Mouse (Mus musculus) thymus, postnatal 25 days (tissue): ENCODE measurements around the gene Cdc42se2.

Source experiments
- DNase-seq: peaks from one replicate; pipeline ENCODE4 v3.0.0; 2022

Gene Cdc42se2

DNA sequence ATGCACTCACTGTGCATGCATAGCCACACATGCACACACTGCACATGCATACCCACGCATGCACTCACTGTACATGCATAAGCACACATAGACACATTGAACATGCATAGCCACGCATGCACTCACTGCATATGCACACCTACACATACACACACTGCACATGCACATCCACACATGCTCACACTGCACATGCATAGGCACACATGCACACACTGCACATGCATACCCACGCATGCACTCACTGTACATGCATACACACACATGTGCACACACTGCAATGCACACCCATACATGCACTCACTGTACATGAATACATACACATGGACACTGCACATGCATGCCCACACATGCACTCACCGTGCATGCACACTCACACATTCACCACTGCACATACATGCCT lies 4.0 kb upstream of the Cdc42se2 start:
- no peak for DNase-seq

DNA sequence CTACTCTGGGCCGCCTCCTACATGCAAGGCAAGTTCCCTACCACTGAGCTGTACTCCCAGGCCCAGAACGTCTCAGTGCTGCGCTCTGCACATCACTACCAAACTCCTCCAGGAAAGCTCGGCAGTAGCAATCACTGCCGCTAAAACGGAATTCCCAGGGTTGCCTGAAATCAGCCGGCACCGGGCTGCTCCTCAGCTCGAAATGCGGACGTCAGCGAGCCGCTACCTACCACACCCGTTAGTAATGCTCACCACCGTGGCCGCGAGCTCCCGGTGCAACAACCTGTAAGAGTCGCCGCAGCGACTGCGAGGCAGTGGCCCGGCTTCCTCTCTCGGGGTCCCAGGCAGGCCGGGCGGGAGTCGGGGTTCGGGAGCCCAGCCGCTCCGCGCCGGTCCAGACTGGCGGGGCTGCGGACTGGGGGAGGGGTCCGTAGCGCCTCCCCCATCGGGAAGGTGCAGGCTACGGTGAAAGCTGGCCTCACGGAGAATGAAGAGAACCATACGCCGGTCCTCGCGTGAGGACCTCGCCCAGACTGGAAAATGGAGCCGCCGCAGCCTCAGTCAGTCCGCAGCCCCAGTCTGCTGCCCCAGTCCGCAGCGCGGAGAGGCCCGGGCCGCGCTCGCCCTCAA lies 502 bp downstream of the Cdc42se2 start:
- DNase-seq = peak; percentile 76

DNA sequence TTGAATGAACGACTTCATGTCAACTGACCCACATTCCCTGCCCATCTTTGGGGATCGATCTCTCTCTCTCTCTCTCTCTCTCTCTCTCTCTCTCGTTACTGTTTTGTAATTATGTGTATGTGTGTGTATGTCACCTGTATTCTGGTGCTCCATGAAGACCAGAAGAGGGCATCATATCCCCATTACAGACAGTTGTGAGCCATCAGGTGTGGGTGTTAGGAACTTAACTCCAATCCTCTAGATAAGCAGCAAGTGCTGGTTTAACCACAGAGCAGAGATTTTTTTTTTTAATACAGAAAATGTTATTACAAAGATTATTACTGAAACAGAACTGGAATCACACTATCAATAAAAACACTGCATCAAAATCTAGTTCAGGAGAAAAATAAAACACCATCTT lies 1.9 kb downstream of the Cdc42se2 start:
- no peak for DNase-seq

DNA sequence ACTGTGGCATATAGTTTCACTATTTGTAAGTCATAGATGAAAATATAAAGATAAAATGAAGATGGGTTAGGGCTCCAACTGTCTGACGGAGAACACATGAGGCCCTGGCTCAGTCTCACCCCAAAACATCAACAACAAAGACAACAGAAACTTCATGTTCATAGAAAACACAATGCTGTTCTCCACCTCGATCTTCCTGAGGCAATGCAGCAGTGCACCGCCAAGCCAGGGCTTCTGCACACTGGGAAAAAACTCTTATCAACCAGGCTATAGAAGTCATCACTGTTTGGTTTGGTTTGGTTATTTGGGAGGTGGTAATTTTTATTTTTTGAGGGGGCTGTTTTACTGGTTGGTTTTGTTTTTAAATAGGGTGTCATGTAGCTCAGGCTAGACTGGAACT lies 3.0 kb downstream of the Cdc42se2 start:
- DNase-seq = no peak

GRCm38 (mm10) chr11:54782253-54782652 lies 5.2 kb downstream of the Cdc42se2 start:
- no peak for DNase-seq

GRCm38 (mm10) chr11:54779946-54780345 lies 7.5 kb downstream of the Cdc42se2 start:
- DNase-seq = no peak

- peak; percentile 43 for DNase-seq
Measured at GRCm38 (mm10) chr11:54778131-54778844, 9.2 kb downstream of the Cdc42se2 start.

DNA sequence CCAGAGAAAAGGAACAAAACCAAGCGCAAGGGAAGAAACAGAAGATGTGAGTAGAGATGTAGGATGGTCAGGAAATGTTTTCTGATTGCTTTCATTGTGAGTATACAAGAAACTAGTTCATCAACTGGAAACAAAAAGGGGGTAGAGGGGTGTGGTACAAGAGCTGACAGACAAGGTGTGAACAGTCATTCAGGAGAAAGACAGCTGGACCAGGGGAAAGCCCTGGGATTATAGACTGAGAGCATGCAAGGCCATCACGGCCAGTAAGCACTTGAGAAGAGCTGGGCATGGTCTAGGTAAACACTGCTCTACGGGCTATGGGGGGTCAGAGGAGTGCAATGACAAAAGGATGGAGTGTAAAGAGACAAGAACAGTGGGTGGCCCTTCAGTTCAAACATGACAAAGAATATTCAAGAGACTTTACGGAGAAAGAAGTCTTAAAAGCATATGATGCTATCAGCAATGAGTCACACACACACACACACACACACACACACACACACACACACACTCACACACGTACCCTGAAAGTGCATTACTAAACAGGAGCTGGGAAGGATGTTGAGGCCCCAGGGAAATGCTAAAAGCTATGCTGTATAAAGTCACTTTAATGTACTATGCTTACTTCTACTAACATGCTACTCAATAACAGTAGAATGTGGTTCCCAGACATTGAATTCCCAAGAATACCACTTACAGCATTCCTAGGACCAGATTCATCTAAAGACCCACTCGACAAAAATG lies 9.9 kb downstream of the Cdc42se2 start:
- no peak for DNase-seq

DNA sequence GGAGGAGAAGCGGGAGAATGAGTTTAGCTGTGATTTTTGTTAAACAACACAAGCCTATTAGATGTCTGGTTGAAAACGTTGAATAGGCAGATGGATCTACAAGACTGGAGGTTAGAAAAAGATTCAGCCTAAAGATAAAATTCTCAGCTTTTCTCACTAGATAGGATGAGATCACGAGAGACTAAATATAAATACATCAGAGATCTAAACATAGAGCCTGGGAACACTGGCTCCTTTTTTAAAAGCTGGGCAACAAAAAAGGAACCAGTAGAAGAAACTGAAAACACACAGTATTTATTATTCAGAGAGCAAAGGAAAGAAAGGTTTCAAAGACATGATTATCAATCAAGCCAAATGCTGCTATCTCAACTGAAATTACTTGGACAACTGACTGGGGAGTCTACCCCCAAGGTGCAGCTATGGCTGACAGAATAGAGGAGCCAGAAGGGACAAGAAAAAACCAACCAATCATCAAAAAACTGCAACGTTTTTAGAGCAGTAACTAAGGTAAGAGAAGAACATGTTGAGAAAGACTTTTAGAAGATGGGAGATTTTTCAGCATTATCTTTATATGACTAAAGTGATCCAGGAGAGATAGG lies 10.6 kb downstream of the Cdc42se2 start:
- no peak for DNase-seq

GRCm38 (mm10) chr11:54776367-54776701 lies 11.1 kb downstream of the Cdc42se2 start:
- DNase-seq = no peak

DNA sequence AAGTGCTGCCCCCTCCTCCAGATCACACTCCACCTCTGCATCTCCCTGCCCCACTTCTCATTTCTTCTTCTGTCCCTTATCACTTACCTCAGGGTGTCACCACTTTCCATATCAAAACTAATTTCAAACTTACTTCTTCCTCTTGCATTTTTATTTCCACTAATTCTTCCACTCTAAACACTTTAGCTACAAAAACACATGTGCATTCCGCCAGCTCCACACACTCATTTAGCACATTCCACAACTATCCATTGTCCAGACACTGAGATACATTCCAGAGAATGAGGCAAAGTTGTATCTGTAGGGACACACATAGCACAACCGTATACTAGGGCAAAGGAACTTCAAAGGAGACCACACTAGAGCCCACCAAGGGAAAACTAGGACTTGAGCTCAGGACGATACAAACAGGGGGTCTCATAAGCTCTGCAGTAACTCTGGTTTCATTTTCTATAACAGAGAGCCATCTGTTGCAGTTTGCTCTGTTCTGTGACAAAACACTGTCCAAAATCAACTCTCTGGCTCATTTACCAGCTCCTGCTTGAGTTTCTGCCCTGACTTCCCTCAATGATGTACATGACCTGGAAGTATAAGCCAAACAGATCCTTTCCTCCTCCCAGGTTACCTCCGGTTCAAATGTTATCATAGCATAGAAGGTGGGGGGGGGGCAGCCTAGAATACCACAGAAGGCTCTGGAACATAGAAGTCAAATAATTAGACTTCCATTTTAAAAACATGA lies 11.7 kb downstream of the Cdc42se2 start:
- peak; percentile 25 for DNase-seq

DNA sequence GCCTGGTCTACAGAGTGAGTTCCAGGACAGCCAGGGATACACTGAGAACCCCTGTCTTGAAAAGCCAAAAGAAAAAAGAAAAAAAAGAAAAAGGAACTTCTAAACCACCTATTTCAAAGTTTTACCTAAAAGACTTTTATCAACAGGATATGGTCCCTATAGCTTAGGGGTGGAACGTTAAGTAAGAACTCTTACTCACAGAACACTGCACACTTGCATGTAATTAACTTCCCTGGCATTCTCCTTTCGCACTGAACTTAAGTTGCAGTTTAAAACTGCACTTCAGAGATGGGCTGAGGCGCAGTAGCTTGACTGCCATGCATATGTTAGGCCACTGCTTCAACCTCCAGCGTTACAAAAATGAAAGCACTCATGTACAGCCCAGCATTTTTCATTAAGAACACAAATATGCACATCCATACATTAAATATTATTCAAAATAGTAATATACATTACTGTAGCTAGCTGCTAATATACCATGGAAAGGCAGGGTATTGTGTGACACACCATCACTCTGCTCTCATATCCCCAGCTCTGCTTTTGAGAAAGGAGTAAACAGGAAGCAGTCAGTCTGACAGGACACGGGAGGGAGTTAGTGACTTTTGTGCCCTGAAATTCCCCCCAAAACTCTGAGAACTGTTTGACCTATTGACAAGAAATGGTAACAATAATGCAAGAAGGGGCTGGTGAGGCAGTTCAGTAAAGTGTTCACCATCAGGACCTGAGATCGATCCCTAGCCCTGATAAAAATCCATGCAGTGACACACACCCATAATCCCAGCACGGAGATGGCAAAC lies 13.0 kb downstream of the Cdc42se2 start:
- peak; percentile 42 for DNase-seq

DNA sequence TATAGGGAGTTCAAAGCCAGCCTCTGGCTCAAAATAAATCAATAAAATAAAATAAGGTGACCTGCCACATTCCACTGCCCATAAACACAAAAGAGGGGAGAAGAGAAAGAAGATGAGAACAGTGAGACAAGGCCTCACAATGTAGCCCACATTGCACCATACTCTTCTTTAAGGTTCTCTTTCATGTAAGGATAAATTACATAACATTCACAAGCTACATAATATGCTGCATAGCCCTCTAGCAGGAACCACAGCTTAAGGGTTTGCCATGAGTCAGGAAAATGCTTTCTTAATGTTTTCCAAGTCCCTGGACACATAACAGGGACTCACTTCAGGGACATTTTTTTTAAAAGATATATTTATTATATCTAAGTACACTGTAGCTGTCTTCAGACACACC lies 15.9 kb downstream of the Cdc42se2 start:
- no peak for DNase-seq

- no peak for DNase-seq
Measured at GRCm38 (mm10) chr11:54769843-54770242, 17.6 kb downstream of the Cdc42se2 start.

GRCm38 (mm10) chr11:54768116-54768690 lies 19.3 kb downstream of the Cdc42se2 start:
- DNase-seq = no peak

DNA sequence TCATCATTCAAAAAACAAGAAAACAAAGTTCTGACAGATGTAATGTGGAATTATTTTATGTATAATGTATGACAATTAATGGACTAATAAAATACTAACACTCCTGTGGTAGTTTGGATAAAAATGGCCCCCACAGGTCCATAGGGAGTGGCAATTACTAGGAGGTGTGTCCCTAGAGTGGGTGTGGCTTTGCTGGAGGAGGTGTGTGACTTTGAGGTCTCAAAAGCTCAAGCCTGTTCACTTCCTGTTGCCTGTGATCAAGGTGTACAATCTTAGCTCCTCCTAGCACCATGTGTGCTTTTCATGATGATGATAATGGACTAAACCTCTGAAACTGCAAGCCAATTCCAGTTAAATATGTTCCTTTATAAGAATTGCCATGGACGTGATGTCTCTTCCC lies 22.7 kb downstream of the Cdc42se2 start:
- DNase-seq = peak; percentile 34

DNA sequence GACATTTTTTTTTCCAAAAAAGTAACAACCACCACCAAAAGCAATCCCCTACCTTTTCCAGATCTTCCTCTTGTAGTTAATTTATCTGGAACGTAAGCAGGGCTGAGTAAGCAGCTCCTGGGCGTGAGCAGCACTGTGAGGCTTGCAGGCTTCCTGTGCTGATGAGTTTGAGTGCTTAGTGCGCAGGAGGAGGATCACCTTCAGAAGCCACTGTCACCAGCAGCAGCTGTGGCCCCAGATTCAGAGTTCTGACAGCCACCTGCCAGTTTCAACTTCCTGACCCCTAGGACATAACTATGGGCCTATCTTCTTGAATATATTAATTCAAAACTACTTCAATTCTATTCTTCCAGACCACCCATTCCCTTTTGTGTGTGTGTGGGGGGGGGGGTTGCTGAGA lies 23.4 kb downstream of the Cdc42se2 start:
- peak; percentile 76 for DNase-seq

DNA sequence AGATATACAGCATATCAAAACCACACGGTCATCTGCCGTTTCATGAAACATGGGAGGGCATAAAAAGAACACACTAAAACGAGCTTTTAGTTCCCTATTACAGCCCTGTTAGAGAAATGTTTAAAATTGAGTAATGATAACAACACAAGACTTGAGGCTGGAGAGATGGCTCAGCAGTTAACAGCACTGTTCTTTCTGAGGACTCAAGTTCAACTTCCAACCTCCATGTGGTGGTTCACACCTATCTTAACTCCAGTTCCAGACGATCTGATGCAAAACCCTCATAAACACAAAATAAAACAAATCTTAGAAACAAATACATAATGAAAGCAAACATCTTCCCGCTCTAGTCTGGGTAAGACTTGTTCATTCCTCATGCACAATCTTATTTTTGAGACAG lies 24.7 kb downstream of the Cdc42se2 start:
- DNase-seq = no peak

GRCm38 (mm10) chr11:54757993-54758392 lies 29.5 kb downstream of the Cdc42se2 start:
- no peak for DNase-seq

DNA sequence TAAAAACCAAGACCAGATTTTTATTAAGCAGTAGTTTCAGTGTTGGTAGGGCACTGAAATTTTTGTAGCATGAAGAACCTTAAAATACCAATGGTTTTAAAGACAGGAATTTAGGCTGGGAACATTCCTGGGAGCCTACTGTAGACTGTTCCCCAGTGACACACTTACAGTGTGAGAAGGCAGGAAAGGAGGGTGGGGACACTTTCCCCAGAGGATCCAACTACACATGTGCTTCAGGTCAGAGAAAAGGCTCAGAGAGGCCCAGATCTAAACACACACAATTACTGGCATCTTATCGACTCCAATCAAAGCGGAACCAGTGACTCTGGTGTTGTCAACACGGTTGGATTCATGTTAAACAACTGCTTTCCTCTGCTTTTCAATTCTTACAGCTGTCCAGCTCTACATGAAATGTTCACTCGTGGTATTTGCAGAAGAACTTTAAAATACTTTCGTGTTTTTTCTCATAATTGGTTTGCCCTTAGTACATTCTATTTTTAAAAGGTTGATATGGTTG lies 32.3 kb downstream of the Cdc42se2 start:
- no peak for DNase-seq

GRCm38 (mm10) chr11:54754301-54755147 lies 33.0 kb downstream of the Cdc42se2 start:
- no peak for DNase-seq
